Mouse (Mus musculus) spleen, postnatal 10 days (tissue): ENCODE data around the gene Unc13c.

Experiments
- DNase-seq, 2 experiments: peaks; one replicate each; pipeline ENCODE4 v3.0.0; 2021 to 2022; ENCODE audit warnings: low spot score in 2 of 2

Gene Unc13c

DNA sequence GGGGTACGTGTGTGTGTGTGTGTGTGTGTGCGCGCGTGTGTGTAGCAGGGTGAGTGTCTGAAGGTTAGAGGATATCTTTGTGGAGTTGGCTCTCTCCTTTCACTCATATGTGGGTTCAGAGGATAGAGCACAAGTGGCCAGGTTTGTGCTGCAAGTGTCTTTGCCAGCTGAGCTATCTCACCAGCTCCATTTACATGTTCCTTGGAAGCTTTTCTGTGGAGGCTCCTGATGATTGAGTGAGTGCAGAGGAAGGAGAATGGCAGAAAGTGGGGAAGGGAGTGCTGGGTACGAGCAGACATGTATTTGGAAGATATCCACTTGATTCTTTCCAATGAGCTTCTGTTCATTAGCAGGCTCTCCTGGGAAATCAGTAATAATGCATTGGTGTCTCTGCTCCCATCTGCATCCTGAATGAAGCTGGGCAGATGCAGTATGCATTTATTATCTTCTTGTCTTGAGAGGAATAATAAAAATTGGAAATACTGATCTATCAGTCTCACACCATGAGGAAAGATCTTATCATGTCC is 86.3 kb downstream of the Unc13c start:
- DNase-seq = no peak

GRCm38 (mm10) chr9:73867410-73868067 is 101.2 kb downstream of the Unc13c start:
- no peak for DNase-seq

DNA sequence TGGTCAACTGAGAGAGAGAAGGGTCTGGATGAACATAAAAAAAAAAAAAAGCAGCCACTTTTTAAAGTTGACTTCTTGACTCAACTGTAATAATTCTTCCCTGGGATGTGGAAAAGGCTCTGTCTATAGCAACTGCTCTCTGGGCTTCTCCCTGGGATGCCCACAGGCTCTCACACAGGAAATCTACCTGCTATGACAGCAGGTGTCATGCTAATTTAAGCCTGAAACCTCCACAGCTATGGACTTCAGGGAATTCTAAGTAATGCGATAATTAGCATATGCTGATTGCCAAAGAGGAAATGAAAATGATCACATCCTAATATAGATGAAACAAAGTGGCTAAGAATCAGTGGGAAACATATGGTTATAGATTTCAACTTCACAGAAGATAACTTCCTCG is 102.1 kb downstream of the Unc13c start:
- DNase-seq = no peak

GRCm38 (mm10) chr9:73859469-73859868 is 109.3 kb downstream of the Unc13c start:
- no peak for DNase-seq

GRCm38 (mm10) chr9:73854281-73854680 is 114.5 kb downstream of the Unc13c start:
- DNase-seq = no peak

- DNase-seq = no peak
Observed at GRCm38 (mm10) chr9:73806681-73807080, 162.1 kb downstream of the Unc13c start.

DNA sequence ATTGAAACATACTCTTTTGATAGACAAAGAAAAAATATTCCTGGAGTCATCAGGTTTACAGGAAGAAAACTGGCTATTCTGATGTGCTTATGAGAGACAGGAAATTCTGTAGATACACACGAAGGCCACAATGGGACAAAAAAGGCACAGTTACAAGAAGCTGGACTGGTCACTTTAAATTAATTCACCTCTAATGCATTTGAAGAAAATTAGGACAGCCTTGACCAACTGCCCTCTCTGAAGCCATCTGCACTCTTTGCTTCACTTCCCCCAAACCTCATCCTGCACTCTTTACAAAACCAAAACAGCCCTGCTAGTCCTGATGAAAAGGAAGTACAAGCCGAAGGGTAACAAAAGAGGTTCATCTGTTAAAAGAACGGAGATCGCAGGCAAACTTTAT is 194.2 kb downstream of the Unc13c start:
- no peak for DNase-seq

DNA sequence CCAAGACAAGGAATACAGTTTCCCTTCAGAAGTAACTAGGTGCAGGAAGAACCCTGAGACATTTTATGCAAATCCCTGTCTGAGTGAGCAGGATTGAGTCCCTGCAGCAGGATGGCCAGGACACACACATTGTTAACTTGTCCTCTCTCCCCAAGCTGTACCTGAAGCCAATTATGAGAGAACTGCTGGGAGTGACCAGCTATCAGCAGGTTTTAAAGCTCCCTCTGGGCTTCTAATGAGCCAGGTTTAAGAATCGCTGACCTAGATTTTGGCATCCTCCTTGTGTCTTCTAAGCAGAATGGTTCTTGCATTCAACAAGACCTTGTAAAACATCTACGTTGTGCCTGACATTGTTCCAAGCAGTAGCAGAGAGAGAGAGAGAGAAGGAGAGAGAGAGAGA is 213.6 kb downstream of the Unc13c start:
- no peak for DNase-seq

DNA sequence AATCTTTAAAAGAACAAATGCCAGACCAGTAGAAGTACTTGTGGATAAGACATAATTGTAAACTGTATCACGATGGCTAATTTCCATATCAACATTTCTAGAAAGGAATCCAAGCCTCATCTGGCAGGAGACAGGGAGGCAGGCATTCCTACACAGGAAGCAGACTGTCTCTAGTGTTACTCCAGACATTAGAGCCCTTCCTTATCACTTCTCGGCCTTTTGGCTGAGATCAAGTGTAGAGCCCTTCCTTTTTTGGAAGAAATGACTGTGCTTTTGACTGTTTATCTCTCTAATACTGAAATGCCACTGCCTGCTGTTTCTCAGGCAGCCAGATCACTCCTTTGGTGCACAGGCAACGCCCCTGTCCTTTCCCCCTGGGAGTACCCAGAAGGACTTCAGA is 215.3 kb downstream of the Unc13c start:
- no peak for DNase-seq

GRCm38 (mm10) chr9:73751344-73751743 is 217.4 kb downstream of the Unc13c start:
- no peak for DNase-seq

GRCm38 (mm10) chr9:73734446-73734845 is 234.3 kb downstream of the Unc13c start:
- DNase-seq = no peak

GRCm38 (mm10) chr9:73725717-73726662 is 242.8 kb downstream of the Unc13c start:
- no peak for DNase-seq

DNA sequence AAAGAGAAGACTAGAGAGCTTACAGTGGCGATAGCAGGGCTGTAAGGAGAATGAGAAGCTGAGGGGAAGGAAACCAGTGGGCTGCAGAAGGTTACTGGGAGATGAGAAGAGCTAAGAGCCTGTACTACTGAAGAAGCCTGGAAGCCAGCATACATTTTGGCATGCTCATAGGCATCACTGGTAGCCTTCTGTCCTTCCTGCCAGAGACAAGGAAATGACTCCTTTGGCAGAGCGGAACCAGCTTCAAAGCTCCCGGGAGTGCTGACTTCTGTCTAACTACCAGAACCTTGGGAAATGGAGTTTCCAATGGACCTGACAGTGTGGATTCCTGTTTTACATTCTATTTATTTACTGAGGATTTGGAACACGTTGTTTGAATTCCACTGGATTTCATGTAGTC is 244.0 kb downstream of the Unc13c start:
- DNase-seq = no peak

DNA sequence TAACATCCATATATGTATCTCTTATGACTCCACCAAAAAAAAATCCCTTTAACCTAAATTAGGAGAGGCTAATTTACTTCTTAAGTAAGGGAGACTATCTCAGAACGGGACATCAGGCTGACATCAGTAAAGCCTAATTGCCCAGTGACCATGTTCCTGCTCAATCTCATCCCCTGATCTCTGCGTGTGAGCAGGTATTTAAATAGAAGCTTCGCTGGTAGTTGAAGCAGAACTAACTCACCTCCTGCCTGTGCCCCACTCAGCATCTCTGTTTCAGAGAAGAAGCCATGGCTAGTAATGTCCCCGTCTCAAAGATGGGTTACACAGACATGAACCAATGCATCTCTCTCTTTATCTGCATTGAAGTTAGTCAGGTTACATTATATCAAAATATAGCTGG is 255.3 kb downstream of the Unc13c start:
- no peak for DNase-seq

GRCm38 (mm10) chr9:73697103-73697502 is 271.7 kb downstream of the Unc13c start:
- no peak for DNase-seq

DNA sequence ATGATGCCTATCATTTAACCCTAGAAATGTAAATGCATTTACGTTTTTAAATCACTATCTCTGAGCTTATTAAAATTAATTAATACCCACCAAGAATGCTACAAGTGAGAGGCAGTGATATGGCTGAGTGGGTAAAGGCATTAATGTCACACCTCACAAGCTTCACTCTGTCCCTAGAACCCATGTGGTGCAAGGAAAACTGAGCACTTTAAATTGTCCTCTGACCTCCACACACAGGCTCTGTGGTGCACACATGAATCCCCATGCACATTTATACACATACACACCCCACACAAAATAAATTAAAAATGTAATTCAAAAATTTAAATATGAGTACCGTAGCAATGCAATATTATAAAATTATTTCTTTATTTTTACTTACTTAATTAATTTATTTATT is 287.2 kb downstream of the Unc13c start:
- no peak for DNase-seq

DNA sequence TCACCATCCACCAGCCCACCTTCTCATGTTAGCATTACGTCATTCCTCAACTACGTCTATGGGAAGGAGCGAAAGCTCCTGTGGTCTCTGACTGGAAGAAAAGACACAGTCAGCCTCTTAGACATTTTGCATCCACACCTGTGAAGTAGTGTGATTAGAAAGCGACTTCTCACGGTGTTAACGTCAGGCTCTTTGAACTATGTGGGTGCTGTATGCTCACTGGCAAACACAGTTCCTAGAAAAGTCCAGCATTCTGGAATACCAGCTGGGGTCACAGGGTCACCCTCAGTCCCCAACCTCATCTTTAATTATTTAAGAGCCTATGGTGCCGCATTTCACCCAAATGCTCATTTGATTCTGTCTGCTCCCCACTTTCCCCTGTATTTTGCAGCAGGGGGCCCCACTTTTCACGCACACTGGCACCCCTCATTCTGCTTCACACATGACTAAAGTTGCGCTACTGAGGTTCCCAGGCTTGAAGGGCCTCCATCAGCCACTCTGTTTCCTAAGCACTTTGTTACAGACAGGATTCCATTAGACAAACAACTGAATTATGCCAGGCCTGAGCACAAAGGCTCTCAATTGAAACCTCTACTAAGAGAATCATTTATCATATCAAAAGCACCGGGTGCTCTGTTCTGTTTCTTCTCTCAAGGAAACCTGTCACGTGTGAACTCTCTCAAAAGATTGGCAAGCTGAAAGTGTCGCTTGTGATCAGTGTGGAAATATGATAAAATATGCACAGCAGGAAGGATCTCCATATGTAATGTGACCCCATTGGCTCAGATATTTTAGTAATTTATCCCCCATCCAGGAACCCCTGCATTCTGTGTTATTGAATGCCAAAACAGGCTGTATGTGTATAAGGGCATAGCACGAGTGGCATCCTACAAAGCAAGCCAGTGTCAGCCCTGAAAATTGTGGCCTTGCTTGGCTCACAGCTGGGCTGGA is 287.9 kb downstream of the Unc13c start:
- DNase-seq = no peak

GRCm38 (mm10) chr9:73671656-73672212 is 297.0 kb downstream of the Unc13c start:
- no peak for DNase-seq

DNA sequence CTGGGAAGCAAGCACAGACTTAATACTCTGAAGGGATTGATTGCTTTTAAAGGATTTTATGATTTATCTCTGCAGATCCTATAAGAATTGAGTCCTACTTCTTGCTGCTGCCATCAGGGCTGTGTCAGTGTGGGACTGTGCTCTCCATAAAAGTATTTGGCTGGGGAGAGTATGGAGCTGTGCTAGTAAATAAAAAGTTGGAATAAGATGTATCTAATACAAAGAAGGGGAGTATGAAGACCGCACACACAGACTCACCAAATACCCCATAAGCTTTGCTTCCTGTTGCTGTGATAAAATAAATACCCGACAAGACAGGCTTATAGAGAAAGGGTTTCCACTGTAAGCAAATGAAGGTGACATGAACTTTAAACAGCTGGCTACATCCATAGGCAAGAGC is 298.7 kb downstream of the Unc13c start:
- DNase-seq = no peak

DNA sequence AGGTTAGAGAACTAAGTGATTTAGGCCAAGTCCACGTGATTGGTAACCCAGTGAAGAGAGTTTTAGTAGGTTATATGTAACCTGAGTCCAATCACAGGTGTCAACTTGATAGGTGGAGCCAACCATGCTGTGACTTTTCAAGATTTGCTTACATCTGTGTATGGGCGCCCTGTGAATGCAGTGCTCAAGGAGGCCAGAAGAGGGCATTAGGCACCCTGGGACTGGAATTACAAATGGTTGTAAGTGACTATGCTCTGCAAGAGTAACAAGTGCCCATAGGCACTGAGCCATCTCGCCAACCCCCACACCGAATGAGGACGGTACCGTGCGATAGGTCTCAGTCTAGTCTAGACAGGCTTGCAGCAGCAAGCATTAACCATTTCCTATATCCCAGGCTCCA is 305.9 kb downstream of the Unc13c start:
- DNase-seq = no peak

- no peak for DNase-seq
Observed at GRCm38 (mm10) chr9:73649088-73649487, 319.7 kb downstream of the Unc13c start.
